In the genomic region with DNA sequence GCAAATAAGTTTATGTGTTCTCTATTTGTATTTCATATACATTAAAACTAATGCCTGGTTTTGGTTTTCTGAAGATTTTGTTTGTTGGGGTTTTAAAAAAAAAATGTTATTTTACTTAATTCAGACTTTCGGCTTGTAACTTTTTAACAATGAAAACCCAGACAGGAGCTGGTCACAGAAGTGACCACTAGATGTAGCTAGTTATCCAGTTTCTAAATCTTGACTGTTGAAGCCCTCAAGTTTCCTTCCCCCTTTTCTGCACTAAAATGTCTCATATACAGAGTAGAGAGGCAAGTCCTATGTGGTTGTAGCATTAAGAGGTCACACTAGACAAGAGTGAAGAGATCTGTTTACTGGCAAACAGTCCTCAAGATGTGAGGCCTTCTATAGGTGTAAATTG, we compare ENCODE assay signal across 22 mouse cellular contexts.
A peak's percentile ranks its signal among the peaks of the same experiment; 100 is the strongest.
DNase-seq lines count a peak whose midpoint lies in the region; ATAC-seq and TF ChIP-seq lines count a peak whose summit lies in the region.
"Had no signal": no experiment of that assay in that cellular context is flagged by ENCODE, and none has a peak within 500 bp of the region (broad histone marks: within the 10 kb centered on the region; RNA-seq: fewer than 3 reads in every experiment).

No protein-coding gene starts in this region.

- no peak overlapping the region for H3K9ac ChIP-seq in embryonic facial prominence, embryonic 11.5 days (replicated peaks; ENCODE audit: low read length)
- H3K9ac ChIP-seq: embryonic facial prominence, embryonic 12.5 days; forebrain, embryonic 12.5 days; neural tube, embryonic 15.5 days had no signal

- no peak overlapping the region for H3K27ac ChIP-seq in embryonic facial prominence, embryonic 11.5 days (replicated peaks; ENCODE audit: low read depth, low read length)
- H3K27ac ChIP-seq in embryonic facial prominence, embryonic 10.5 days (replicated peaks) = no peak overlapping the region
- no peak overlapping the region for H3K27ac ChIP-seq in layer of hippocampus, adult 2 months
- H3K27ac ChIP-seq: embryonic facial prominence, embryonic 12.5 days; forebrain, embryonic 12.5 days; neural tube, embryonic 15.5 days had no signal

- H3K4me2 ChIP-seq in embryonic facial prominence, embryonic 11.5 days (ENCODE audit: low read depth, low read length) = no peak overlapping the region
- H3K4me2 ChIP-seq: embryonic facial prominence, embryonic 12.5 days; forebrain, embryonic 12.5 days; liver, embryonic 11.5 days; neural tube, embryonic 15.5 days had no signal

- peak; percentile 71 for TF ChIP-seq CTCF in layer of hippocampus, adult 2 months (conservative IDR thresholded peaks at IDR 0.05)

- ATAC-seq in embryonic facial prominence, embryonic 11.5 days (replicated peaks; ENCODE audit: insufficient number of reproducible peaks, low FRiP score, low TSS enrichment, low read depth) = no peak
- peak; percentile 61 for ATAC-seq in granulocyte monocyte progenitor cell, adult 5-6 weeks (replicated peaks; ENCODE audit: poor library complexity, severe bottlenecking)
- ATAC-seq: midbrain, embryonic 16.5 days had no signal

- H3K27me3 ChIP-seq in embryonic facial prominence, embryonic 11.5 days (ENCODE audit: control insufficient read depth, insufficient read depth, low read length) = no peaks in the 10 kb centered on the region
- H3K27me3 ChIP-seq in embryonic facial prominence, embryonic 10.5 days (replicated peaks; ENCODE audit: low read depth, poor library complexity, severe bottlenecking) = no peaks in the 10 kb centered on the region
- H3K27me3 ChIP-seq: embryonic facial prominence, embryonic 12.5 days; forebrain, embryonic 12.5 days; neural tube, embryonic 15.5 days had no signal

- no peaks in the 10 kb centered on the region for H3K9me3 ChIP-seq in embryonic facial prominence, embryonic 11.5 days (replicated peaks; ENCODE audit: control insufficient read depth, low read length)
- no peaks in the 10 kb centered on the region for H3K9me3 ChIP-seq in embryonic facial prominence, embryonic 10.5 days
- H3K9me3 ChIP-seq: embryonic facial prominence, embryonic 12.5 days; forebrain, embryonic 12.5 days; neural tube, embryonic 15.5 days had no signal

- no peaks in the 10 kb centered on the region for H3K4me1 ChIP-seq in embryonic facial prominence, embryonic 11.5 days (ENCODE audit: control insufficient read depth, insufficient read depth, low read length)
- no peaks in the 10 kb centered on the region for H3K4me1 ChIP-seq in embryonic facial prominence, embryonic 10.5 days
- H3K4me1 ChIP-seq: embryonic facial prominence, embryonic 12.5 days; forebrain, embryonic 12.5 days; neural tube, embryonic 15.5 days had no signal

- no peaks in the 10 kb centered on the region for H3K36me3 ChIP-seq in embryonic facial prominence, embryonic 11.5 days (replicated peaks; ENCODE audit: control insufficient read depth, insufficient read depth, low read depth, low read length)
- no peaks in the 10 kb centered on the region for H3K36me3 ChIP-seq in embryonic facial prominence, embryonic 10.5 days (replicated peaks)
- H3K36me3 ChIP-seq: embryonic facial prominence, embryonic 12.5 days; forebrain, embryonic 12.5 days; neural tube, embryonic 15.5 days had no signal

- intact Hi-C loops in heart, postnatal 36 days (cut with DNase I) = no loop called here

- 60% methylated on average over 1 of the region's 1 CpGs for WGBS in embryonic facial prominence, embryonic 11.5 days
- WGBS in embryonic facial prominence, embryonic 10.5 days = 62% methylated on average over 1 of the region's 1 CpGs

- DNase-seq in embryonic facial prominence, embryonic 11.5 days (ENCODE audit: low spot score) = peak; percentile 15
- no peak for DNase-seq in embryonic facial prominence, embryonic 10.5 days (ENCODE audit: low spot score)
- DNase-seq in layer of hippocampus, adult 2 months (ENCODE audit: low spot score in 2 of 2) = no peak
- DNase-seq in layer of hippocampus, postnatal 10 days (ENCODE audit: low spot score in 2 of 2) = no peak
- DNase-seq in ES-CJ7 (ENCODE audit: low read depth, low spot score) = peak; percentile 16
- no peak for DNase-seq in cerebellum, postnatal 14 days
- DNase-seq in heart, postnatal 36 days = no peak
- DNase-seq: adrenal gland, postnatal 10 days; B cell, adult 2 months; cerebellum, adult 11 months; gastrocnemius, postnatal 36 days; kidney, postnatal 14 days; layer of hippocampus, postnatal 36 days; lung, postnatal 36 days; right cerebral cortex, postnatal 14 days; thymus, adult 18-20 months had no signal

- no peak overlapping the region for H3K4me3 ChIP-seq in embryonic facial prominence, embryonic 11.5 days (ENCODE audit: low read depth, low read length)
- H3K4me3 ChIP-seq in embryonic facial prominence, embryonic 10.5 days = no peak overlapping the region
- H3K4me3 ChIP-seq in layer of hippocampus, adult 2 months = no peak overlapping the region
- H3K4me3 ChIP-seq: embryonic facial prominence, embryonic 12.5 days; forebrain, embryonic 12.5 days; neural tube, embryonic 15.5 days had no signal

Comparison
In these comparisons a context has a peak if more than half of its experiments do, and no peak if none do; other contexts are left out.
1. DNase-seq: peak in embryonic facial prominence, embryonic 11.5 days (single experiment) and ES-CJ7 (single experiment); none in embryonic facial prominence, embryonic 10.5 days (single experiment), layer of hippocampus, adult 2 months (0 of 2), layer of hippocampus, postnatal 10 days (0 of 2), cerebellum, postnatal 14 days (0 of 2) and heart, postnatal 36 days (0 of 2).